Mouse (Mus musculus): ENCODE results near the gene Cps1.

Cps1 gene

DNA sequence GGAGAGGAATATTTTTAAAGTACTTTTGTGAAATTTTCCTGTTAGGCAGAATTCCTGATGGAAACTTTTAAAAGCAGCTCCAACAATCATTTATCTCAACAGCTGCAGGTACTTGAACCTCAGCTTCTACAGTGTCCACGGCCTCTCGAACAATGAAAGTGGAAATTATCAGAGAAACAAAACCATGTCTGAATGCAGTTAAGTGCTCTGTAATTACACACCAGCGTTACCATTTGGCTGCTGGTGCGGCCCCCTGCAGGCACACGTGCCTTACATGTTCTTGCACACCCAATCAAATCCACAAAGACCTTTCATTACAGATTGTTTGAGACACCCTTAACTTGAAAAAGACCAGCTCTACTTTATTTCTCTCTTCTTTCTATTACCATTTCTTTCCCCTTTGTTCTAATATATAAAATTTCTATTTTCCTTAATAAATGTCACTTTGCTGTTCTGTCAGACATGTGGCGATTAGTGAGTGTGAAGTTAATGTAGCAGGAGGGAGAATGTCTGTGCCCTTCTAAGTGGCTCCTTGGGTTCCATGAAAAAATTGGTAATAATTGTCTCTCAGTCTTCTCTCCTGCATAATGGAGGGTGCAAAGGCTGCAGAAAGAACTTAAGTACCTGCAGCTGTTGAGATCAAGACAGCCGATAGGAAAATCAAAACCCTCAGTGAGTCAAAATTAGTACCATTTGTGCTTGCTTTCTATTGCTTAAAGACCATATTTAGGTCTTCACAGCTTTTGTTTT, 112.8 kb downstream of the Cps1 start:
- no peak for DNase-seq (ENCODE audit: low spot score)

GRCm38 (mm10) chr1:67238446-67238845, 115.6 kb downstream of the Cps1 start:
- DNase-seq (ENCODE audit: low spot score): no peak

DNA sequence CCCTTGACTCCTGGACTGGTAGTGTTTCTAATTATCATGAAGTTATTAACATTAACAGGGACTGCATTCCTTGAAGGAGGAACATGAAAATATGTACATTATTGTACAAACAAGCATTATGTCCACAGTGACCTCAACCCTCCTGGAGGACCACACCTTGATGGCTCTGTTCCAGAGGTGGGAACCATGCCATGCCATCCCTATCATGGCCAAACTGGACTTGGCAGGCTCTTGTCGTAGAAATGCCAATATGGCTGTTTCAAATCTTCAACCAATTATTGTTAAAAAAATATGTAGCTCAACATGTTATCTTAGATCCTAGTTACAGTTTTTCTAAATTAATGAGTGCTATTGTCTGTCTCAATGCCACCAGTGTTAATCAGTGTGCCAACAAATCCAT, 116.1 kb downstream of the Cps1 start:
- DNase-seq (ENCODE audit: low spot score): no peak

DNA sequence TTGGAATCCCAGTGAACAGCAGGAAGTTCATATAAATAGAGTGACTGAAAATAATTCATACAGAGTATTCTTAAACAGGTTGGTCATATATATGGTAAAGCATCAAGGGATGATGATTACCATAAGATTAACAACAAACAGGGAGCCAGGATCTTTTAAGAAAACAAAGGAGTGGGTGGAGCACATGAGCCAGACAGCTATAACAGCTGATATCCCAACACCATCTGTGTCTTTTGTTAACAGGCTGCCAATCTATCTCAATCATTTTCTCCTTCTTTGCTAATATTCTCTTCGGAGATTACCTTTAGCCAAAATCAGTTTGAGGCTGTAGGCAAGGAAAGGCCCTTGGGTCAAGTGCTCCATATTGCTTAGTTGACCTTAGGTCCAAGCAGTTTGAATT, 142.4 kb downstream of the Cps1 start:
- no peak for DNase-seq (ENCODE audit: low spot score)

DNA sequence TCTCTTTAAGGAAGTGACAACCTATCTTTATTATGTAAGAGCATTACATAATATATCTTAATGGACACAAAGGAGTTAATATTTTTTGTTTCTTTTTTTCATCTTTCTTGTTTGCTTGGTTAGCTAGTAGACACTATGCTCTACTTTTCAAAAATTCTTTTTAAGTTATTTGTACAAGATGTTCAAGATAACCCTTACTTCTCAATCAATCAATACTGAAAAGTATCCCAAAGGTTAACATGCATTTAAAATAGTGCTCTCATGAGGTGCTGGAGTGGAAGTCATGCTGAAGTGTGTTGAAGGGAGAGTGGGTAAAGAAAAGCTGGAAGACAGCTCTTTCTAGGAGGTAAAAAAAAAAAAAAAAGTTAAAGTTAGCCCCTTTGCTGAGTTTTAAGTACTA, 145.1 kb downstream of the Cps1 start:
- no peak for DNase-seq (ENCODE audit: low spot score)

DNA sequence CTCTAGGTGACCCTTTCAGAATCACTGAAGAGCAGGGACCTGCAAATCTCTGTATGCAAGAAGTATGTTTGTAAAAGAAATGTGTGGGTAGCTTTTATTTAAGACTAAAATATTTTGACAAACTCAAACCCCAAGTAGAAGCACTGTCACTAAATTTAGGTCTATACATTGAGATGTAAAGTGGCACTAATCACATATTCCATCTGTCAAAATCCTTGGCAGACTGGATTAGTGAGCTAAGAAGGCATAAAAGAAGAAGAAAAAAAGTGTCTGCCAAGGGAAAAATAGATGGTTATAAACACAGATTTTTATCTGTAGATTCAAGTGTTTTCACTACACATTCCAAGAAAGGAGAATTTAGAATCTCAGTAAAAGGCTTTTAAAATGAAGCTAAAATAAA, 145.6 kb downstream of the Cps1 start:
- DNase-seq (ENCODE audit: low spot score): no peak

DNA sequence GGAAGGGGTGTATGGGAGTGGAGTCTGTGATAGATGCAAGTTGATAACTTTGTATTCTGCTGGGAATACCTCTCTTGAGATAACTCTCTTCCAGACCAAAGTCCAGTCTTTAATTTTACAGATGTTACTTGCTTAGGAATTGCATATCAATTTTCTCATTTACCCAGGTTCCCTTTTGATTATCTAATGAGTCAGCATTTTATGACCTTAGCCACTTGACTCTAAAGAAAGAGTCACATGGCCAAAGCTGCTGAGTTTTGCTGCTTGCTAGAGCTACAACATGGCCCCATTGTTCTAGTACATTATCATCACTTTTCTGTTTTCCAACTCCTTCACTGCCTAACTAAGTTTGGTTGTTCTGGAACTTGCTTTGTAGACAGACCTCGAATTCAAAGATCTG, 153.4 kb downstream of the Cps1 start:
- DNase-seq (ENCODE audit: low spot score): no peak

Measured in c-Kit-positive CD71-positive TER-119-positive erythroid progenitor cells, embryonic 14.5 days (primary cell).